Mouse (Mus musculus) ES-E14 (cell line): ENCODE measurements at regions not wholly inside any gene's neighbourhood (a gene's known extent, or its start where the extent isn't known, plus 50 kb on each side); places are given as distances from the start of the nearest gene placed in this dataset.

Experiments
- CHD2 ChIP-seq: IDR thresholded peaks from 2 replicates; pipeline ENCODE4 v1.6.1; 2014; ENCODE audit warnings: mild to moderate bottlenecking, low read depth, low read length, inconsistent platforms
- ZNF384 ChIP-seq: IDR thresholded peaks from 2 replicates; pipeline ENCODE4 v1.6.1; 2012; ENCODE audit warnings: low read depth, low read length, inconsistent platforms

- TF ChIP-seq CHD2, result no peak
- TF ChIP-seq ZNF384, result no peak
Observed at GRCm38 (mm10) chr1:176348129-176348528, 73.0 kb upstream of the Pld5 start.
